Mouse (Mus musculus): Measurements from ENCODE around the gene Aunip. TPM values are rescaled to one million over a fixed set of nuclear protein-coding genes. Genes with fewer than 3 reads are reported as not detected.

The Aunip gene
- polyA plus RNA-seq, 1 experiment = 2.3 TPM

- Histone ChIP-seq H3K4me3 (no peak overlapping the region), H3ac (ENCODE audit: control insufficient read depth, insufficient read length) (no peak overlapping the region), H3K79me2 (ENCODE audit: control insufficient read depth, insufficient read depth) (no peaks in the 10 kb centered on the region), H3K27me3 (ENCODE audit: control insufficient read depth, insufficient read depth, insufficient read length) (no peaks in the 10 kb centered on the region), H3K36me3 (ENCODE audit: control insufficient read depth, insufficient read depth) (no peaks in the 10 kb centered on the region), H3K4me2 (ENCODE audit: low read depth) (no peak overlapping the region)
- no peak for TF ChIP-seq POLR2A (IDR thresholded peaks at IDR 0.05; ENCODE audit: insufficient read length, low read depth)
- TF ChIP-seq CEBPB (IDR thresholded peaks at IDR 0.05; ENCODE audit: insufficient read depth, poor library complexity, severe bottlenecking) = no peak
- TF ChIP-seq SRF (IDR thresholded peaks at IDR 0.05; ENCODE audit: control insufficient read depth, insufficient read length, low read depth) = no peak
- no peak for TF ChIP-seq USF1 (IDR thresholded peaks at IDR 0.05; ENCODE audit: low read depth)
- TF ChIP-seq POLR2AphosphoS2 (IDR thresholded peaks at IDR 0.05; ENCODE audit: insufficient read length, low read depth) = no peak
- no peak for TF ChIP-seq MYOD1 (IDR thresholded peaks at IDR 0.05; ENCODE audit: control insufficient read depth in 1 of 3, insufficient read length in 2 of 3, low read depth in 2 of 3)
- no peak for TF ChIP-seq MAX (IDR thresholded peaks at IDR 0.05; ENCODE audit: low read depth)
- no peak for TF ChIP-seq REST (IDR thresholded peaks at IDR 0.05; ENCODE audit: insufficient read depth, insufficient read length)
- TF ChIP-seq MYOG (IDR thresholded peaks at IDR 0.05; ENCODE audit: control insufficient read depth in 1 of 3, insufficient read depth in 1 of 3, insufficient read length in 2 of 3, low read depth in 2 of 3) = no peak
- TF ChIP-seq TCF12 (IDR thresholded peaks at IDR 0.05; ENCODE audit: insufficient read depth, poor library complexity, severe bottlenecking) = no peak
- no peak for TF ChIP-seq TCF3 (IDR thresholded peaks at IDR 0.05; ENCODE audit: insufficient read length, low read depth)
- no peak for TF ChIP-seq E2F4 (IDR thresholded peaks at IDR 0.05; ENCODE audit: insufficient read depth)
These were observed 7.0 kb upstream of the Aunip start for GRCm38 (mm10) chr4:134503686-134504357.

GRCm38 (mm10) chr4:134505303-134505789 lies 5.5 kb upstream of the Aunip start:
- Histone ChIP-seq H3ac (ENCODE audit: control insufficient read depth, insufficient read length) (no peak overlapping the region), H3K79me2 (ENCODE audit: control insufficient read depth, insufficient read depth) (no peaks in the 10 kb centered on the region)
- no peak for TF ChIP-seq USF1 (IDR thresholded peaks at IDR 0.05; ENCODE audit: low read depth)
- no peak for TF ChIP-seq CEBPB (IDR thresholded peaks at IDR 0.05; ENCODE audit: insufficient read depth, poor library complexity, severe bottlenecking)
- no peak for TF ChIP-seq MAX (IDR thresholded peaks at IDR 0.05; ENCODE audit: low read depth)
- TF ChIP-seq REST (IDR thresholded peaks at IDR 0.05; ENCODE audit: insufficient read depth, insufficient read length) = no peak
- TF ChIP-seq POLR2A (IDR thresholded peaks at IDR 0.05; ENCODE audit: insufficient read length, low read depth) = no peak
- TF ChIP-seq TCF12 (IDR thresholded peaks at IDR 0.05; ENCODE audit: insufficient read depth, poor library complexity, severe bottlenecking) = no peak
- no peak for TF ChIP-seq E2F4 (IDR thresholded peaks at IDR 0.05; ENCODE audit: insufficient read depth)
- no peak for TF ChIP-seq POLR2AphosphoS2 (IDR thresholded peaks at IDR 0.05; ENCODE audit: insufficient read length, low read depth)
- TF ChIP-seq SRF (IDR thresholded peaks at IDR 0.05; ENCODE audit: control insufficient read depth, insufficient read length, low read depth) = no peak
- no peak for TF ChIP-seq MYOG (IDR thresholded peaks at IDR 0.05; ENCODE audit: control insufficient read depth in 1 of 3, insufficient read depth in 1 of 3, insufficient read length in 2 of 3, low read depth in 2 of 3)
- TF ChIP-seq TCF3 (IDR thresholded peaks at IDR 0.05; ENCODE audit: insufficient read length, low read depth) = no peak
- TF ChIP-seq MYOD1 (IDR thresholded peaks at IDR 0.05; ENCODE audit: control insufficient read depth in 1 of 3, insufficient read length in 2 of 3, low read depth in 2 of 3) = no peak

GRCm38 (mm10) chr4:134505966-134506594 lies 4.7 kb upstream of the Aunip start:
- H3ac ChIP-seq (ENCODE audit: control insufficient read depth, insufficient read length) = no peak overlapping the region
- no peak overlapping the region for H3K4me3 ChIP-seq
- H3K79me2 ChIP-seq (ENCODE audit: control insufficient read depth, insufficient read depth) = no peaks in the 10 kb centered on the region
- TF ChIP-seq TCF12 (IDR thresholded peaks at IDR 0.05; ENCODE audit: insufficient read depth, poor library complexity, severe bottlenecking) = no peak
- no peak for TF ChIP-seq USF1 (IDR thresholded peaks at IDR 0.05; ENCODE audit: low read depth)
- TF ChIP-seq SRF (IDR thresholded peaks at IDR 0.05; ENCODE audit: control insufficient read depth, insufficient read length, low read depth) = no peak
- no peak for TF ChIP-seq TCF3 (IDR thresholded peaks at IDR 0.05; ENCODE audit: insufficient read length, low read depth)
- no peak for TF ChIP-seq MYOD1 (IDR thresholded peaks at IDR 0.05; ENCODE audit: control insufficient read depth in 1 of 3, insufficient read length in 2 of 3, low read depth in 2 of 3)
- TF ChIP-seq MAX (IDR thresholded peaks at IDR 0.05; ENCODE audit: low read depth) = no peak
- TF ChIP-seq POLR2AphosphoS2 (IDR thresholded peaks at IDR 0.05; ENCODE audit: insufficient read length, low read depth) = no peak
- no peak for TF ChIP-seq CEBPB (IDR thresholded peaks at IDR 0.05; ENCODE audit: insufficient read depth, poor library complexity, severe bottlenecking)
- TF ChIP-seq POLR2A (IDR thresholded peaks at IDR 0.05; ENCODE audit: insufficient read length, low read depth) = no peak
- no peak for TF ChIP-seq E2F4 (IDR thresholded peaks at IDR 0.05; ENCODE audit: insufficient read depth)
- no peak for TF ChIP-seq REST (IDR thresholded peaks at IDR 0.05; ENCODE audit: insufficient read depth, insufficient read length)
- no peak overlapping the region for H3K4me2 ChIP-seq (ENCODE audit: low read depth)
- H3K36me3 ChIP-seq (ENCODE audit: control insufficient read depth, insufficient read depth) = no peaks in the 10 kb centered on the region
- H3K27me3 ChIP-seq (ENCODE audit: control insufficient read depth, insufficient read depth, insufficient read length) = no peaks in the 10 kb centered on the region

More at GRCm38 (mm10) chr4:134505303-134505789, 5.5 kb upstream of the Aunip start:
- Histone ChIP-seq H3K27me3 (ENCODE audit: control insufficient read depth, insufficient read depth, insufficient read length) (no peaks in the 10 kb centered on the region), H3K36me3 (ENCODE audit: control insufficient read depth, insufficient read depth) (no peaks in the 10 kb centered on the region), H3K4me3 (no peak overlapping the region), H3K4me2 (ENCODE audit: low read depth) (no peak overlapping the region)

- H3K36me3 ChIP-seq (ENCODE audit: control insufficient read depth, insufficient read depth) = no peaks in the 10 kb centered on the region
- no peak for TF ChIP-seq MAX (IDR thresholded peaks at IDR 0.05; ENCODE audit: low read depth)
- TF ChIP-seq TCF12 (IDR thresholded peaks at IDR 0.05; ENCODE audit: insufficient read depth, poor library complexity, severe bottlenecking) = no peak
- no peak for TF ChIP-seq E2F4 (IDR thresholded peaks at IDR 0.05; ENCODE audit: insufficient read depth)
- TF ChIP-seq REST (IDR thresholded peaks at IDR 0.05; ENCODE audit: insufficient read depth, insufficient read length) = no peak
- TF ChIP-seq TCF3 (IDR thresholded peaks at IDR 0.05; ENCODE audit: insufficient read length, low read depth) = no peak
- TF ChIP-seq POLR2A (IDR thresholded peaks at IDR 0.05; ENCODE audit: insufficient read length, low read depth) = no peak
- TF ChIP-seq MYOD1 (IDR thresholded peaks at IDR 0.05; ENCODE audit: control insufficient read depth in 1 of 3, insufficient read length in 2 of 3, low read depth in 2 of 3) = no peak
- TF ChIP-seq USF1 (IDR thresholded peaks at IDR 0.05; ENCODE audit: low read depth) = no peak
- no peak for TF ChIP-seq MYOG (IDR thresholded peaks at IDR 0.05; ENCODE audit: control insufficient read depth in 1 of 3, insufficient read depth in 1 of 3, insufficient read length in 2 of 3, low read depth in 2 of 3)
- no peak for TF ChIP-seq POLR2AphosphoS2 (IDR thresholded peaks at IDR 0.05; ENCODE audit: insufficient read length, low read depth)
- no peak for TF ChIP-seq CEBPB (IDR thresholded peaks at IDR 0.05; ENCODE audit: insufficient read depth, poor library complexity, severe bottlenecking)
- TF ChIP-seq SRF (IDR thresholded peaks at IDR 0.05; ENCODE audit: control insufficient read depth, insufficient read length, low read depth) = no peak
- no peak overlapping the region for H3K4me3 ChIP-seq
- H3ac ChIP-seq (ENCODE audit: control insufficient read depth, insufficient read length) = no peak overlapping the region
- no peaks in the 10 kb centered on the region for H3K27me3 ChIP-seq (ENCODE audit: control insufficient read depth, insufficient read depth, insufficient read length)
- H3K79me2 ChIP-seq (ENCODE audit: control insufficient read depth, insufficient read depth) = peaks cover 4% of the 10 kb centered on the region
- H3K4me2 ChIP-seq (ENCODE audit: low read depth) = no peak overlapping the region
These were observed 4.1 kb upstream of the Aunip start for GRCm38 (mm10) chr4:134506713-134507112.

All from myocyte (in vitro differentiated cells).